Mouse (Mus musculus) forebrain, embryonic 14.5 days (tissue): Measurements from ENCODE around the gene Ecm1. TPM values are rescaled to one million over a fixed set of nuclear protein-coding genes. Genes with fewer than 3 reads are reported as not detected.

Experiments used
- ATAC-seq: fragments of 200-750 bp; cut with Nextera tagmentation; 2 replicates; pipeline ENCODE4 v1.8.0; 2017; ENCODE audit warnings: mild to moderate bottlenecking, moderate library complexity
- DNase-seq: peaks from one replicate; pipeline ENCODE4 v3.0.0-alpha.2; 2015; ENCODE audit warnings: low spot score
- H3K27ac ChIP-seq: fragments of 300-500 bp; sonication (generic); 2 replicates; pipeline ENCODE4 v1.5.1; 2014; ENCODE audit warnings: low read depth, mild to moderate bottlenecking, control low read depth, low read length, moderate library complexity
- H3K27me3 ChIP-seq: fragments of 300-500 bp; sonication (generic); replicated peaks from 2 replicates; pipeline ENCODE4 v1.6.1; 2014; ENCODE audit warnings: low read length, control low read depth, mixed read lengths; ENCODE audit not compliant: control insufficient read depth, insufficient read depth
- H3K36me3 ChIP-seq: fragments of 300-500 bp; sonication (generic); 2 replicates; pipeline ENCODE4 v1.6.1; 2014; ENCODE audit warnings: low read length, control low read depth; ENCODE audit not compliant: control insufficient read depth, insufficient read depth
- H3K4me1 ChIP-seq: fragments of 300-500 bp; sonication (generic); 2 replicates; pipeline ENCODE4 v1.6.1; 2014; ENCODE audit warnings: antibody characterized with exemption, low read length, control low read depth; ENCODE audit not compliant: control insufficient read depth, insufficient read depth
- H3K4me2 ChIP-seq: fragments of 300-500 bp; sonication (generic); 2 replicates; pipeline ENCODE4 v1.6.1; 2014; ENCODE audit warnings: mild to moderate bottlenecking, control low read depth, low read length
- H3K4me3 ChIP-seq: fragments of 300-500 bp; sonication (generic); 2 replicates; pipeline ENCODE4 v1.5.1; 2014; ENCODE audit warnings: low read depth, low read length, control low read depth
- H3K9ac ChIP-seq: fragments of 300-500 bp; sonication (generic); 2 replicates; pipeline ENCODE4 v1.6.1; 2014; ENCODE audit warnings: mild to moderate bottlenecking, low read length, control low read depth, moderate library complexity
- H3K9me3 ChIP-seq: fragments of 300-500 bp; sonication (generic); replicated peaks from 2 replicates; pipeline ENCODE4 v1.6.1; 2016; ENCODE audit warnings: low read length, control low read depth, mixed read lengths; ENCODE audit not compliant: control insufficient read depth
- WGBS: fragments of 180-500 bp; shearing (Covaris S2); extraction: QIAGEN DNeasy Blood & Tissue Kit; methylation state at CpG from one replicate; pipeline ENCODE4 v1.1.7; 2014; 5-methylcytosine and 5-hydroxymethylcytosine counted together
- polyA plus RNA-seq: library from polyadenylated mRNA; unstranded; fragments of >200 nt; fragmentation: Nextera tagmentation; extraction: Ambion mirVana; gene quantifications from 2 replicates; pipeline ENCODE4 v1.2.1, GENCODE M21; 2014

The Ecm1 gene
- polyA plus RNA-seq, 1 experiment from 2014 or later: 6.6 TPM

DNA sequence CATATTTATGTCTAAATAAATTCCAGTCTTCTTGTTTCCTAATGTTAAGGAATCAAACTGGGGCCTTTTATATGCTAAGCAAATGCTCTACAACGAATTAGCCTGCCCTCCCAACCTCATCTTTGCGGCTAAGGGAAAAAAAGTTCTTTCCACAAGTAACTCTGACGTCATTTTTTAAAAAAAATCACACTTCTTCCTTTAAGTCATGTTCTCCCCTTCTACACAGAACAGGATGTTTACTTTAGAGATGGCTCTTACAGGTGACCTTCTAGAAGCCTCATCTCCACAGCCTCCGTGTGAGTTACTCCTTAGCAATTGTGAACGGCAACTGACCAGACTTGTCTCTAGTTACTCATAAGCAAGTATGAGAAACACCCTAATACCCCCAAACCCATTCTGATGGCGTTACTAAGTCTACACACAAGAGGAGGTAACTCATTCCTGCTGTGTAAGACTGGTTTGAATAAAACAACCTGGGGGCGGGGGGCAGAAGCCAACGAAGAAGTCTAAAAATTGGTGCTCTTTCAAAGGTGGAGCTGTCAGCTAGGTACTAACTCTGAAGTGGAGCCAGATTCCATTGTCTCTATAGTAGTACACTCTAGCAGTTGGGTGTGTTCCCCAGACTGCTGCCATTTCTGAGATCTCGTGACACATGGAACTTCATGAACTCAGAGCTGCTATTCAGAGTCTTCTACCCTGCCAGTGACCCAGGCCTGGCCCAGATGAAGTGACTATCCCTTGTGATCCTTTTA lies 19.3 kb upstream of the Ecm1 start:
- H3K4me3 ChIP-seq: no peak overlapping the region
- 60% methylated on average over 9 of the region's 9 CpGs for WGBS
- no peak for DNase-seq
- H3K27ac ChIP-seq: no peak overlapping the region
- no peaks in the 10 kb centered on the region for H3K4me1 ChIP-seq
- H3K27me3 ChIP-seq: no peaks in the 10 kb centered on the region
- H3K9ac ChIP-seq: no peak overlapping the region
- no peaks in the 10 kb centered on the region for H3K9me3 ChIP-seq
- no peak overlapping the region for H3K4me2 ChIP-seq
- peaks cover 7% of the 10 kb centered on the region for H3K36me3 ChIP-seq
- ATAC-seq: no peak

DNA sequence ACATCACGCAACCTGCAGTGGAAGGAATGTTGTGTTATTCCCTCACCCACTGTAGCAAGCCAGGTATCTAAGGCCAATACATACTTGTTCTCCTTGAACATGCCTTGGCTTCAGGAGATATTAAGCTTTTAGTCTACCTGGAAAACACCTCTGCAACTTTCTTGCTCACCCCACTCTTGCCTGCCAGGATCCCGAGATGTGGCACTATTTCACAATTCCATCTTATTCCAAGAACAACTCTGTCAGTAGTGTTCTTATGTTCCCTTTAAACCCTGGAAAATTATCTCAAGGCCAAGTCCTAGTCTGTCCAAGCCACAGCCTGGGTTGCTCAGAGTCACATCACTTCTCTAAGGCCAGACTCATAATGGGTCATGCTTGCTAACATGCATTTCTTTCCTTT lies 17.4 kb upstream of the Ecm1 start:
- peaks cover 10% of the 10 kb centered on the region; the same call in 1 of the 2 replicates for H3K36me3 ChIP-seq
- no peak overlapping the region for H3K4me3 ChIP-seq
- H3K27me3 ChIP-seq: no peaks in the 10 kb centered on the region
- 87% methylated on average over 2 of the region's 2 CpGs for WGBS
- no peak overlapping the region for H3K27ac ChIP-seq
- DNase-seq: no peak
- no peak overlapping the region for H3K9ac ChIP-seq
- ATAC-seq: no peak
- no peaks in the 10 kb centered on the region for H3K4me1 ChIP-seq
- H3K9me3 ChIP-seq: no peaks in the 10 kb centered on the region
- H3K4me2 ChIP-seq: no peak overlapping the region

GRCm38 (mm10) chr3:95754345-95755206 lies 15.2 kb upstream of the Ecm1 start:
- WGBS: under 1% methylated on average over 30 of the region's 30 CpGs
- DNase-seq (peak; percentile 96), ATAC-seq (peak; percentile 100)
- Histone ChIP-seq H3K36me3 (peaks cover 26% of the 10 kb centered on the region), H3K4me1 (no peaks in the 10 kb centered on the region), H3K9me3 (no peaks in the 10 kb centered on the region), H3K4me3 (peak overlapping the region; percentile 72), H3K4me2 (peak overlapping the region; percentile 79), H3K9ac (peak overlapping the region; percentile 81), H3K27ac (peak overlapping the region; percentile 66; the same call in 1 of the 2 replicates), H3K27me3 (no peaks in the 10 kb centered on the region)

- Histone ChIP-seq H3K27me3 (no peaks in the 10 kb centered on the region), H3K9ac (no peak overlapping the region), H3K36me3 (peaks cover 42% of the 10 kb centered on the region), H3K4me3 (no peak overlapping the region), H3K4me2 (no peak overlapping the region), H3K9me3 (no peaks in the 10 kb centered on the region), H3K4me1 (no peaks in the 10 kb centered on the region), H3K27ac (no peak overlapping the region)
- 92% methylated on average over 3 of the region's 3 CpGs for WGBS
- no peak for DNase-seq
- ATAC-seq: no peak
Measured at GRCm38 (mm10) chr3:95752935-95753334, 13.6 kb upstream of the Ecm1 start.

DNA sequence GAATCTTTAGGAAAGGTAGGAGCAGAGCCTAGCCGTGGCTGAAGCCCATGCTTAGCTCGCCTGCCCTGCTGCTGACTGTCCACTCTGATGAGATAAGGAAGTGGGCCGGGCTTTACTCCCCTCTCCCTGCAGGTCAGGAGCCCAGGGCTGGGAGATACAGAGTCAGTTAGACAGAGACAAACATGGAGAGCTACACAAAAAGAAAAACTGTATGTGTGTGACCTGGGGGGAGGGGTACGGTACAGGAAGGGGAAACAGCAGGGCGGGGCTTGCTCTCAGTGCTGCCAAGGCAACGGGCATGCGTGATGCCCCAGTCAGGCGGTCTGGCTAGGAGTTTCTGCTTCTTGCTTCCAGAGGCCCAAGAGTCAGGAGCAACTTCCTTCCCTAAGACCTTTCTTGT lies 1.0 kb upstream of the Ecm1 start:
- WGBS: 87% methylated on average over 7 of the region's 8 CpGs

DNA sequence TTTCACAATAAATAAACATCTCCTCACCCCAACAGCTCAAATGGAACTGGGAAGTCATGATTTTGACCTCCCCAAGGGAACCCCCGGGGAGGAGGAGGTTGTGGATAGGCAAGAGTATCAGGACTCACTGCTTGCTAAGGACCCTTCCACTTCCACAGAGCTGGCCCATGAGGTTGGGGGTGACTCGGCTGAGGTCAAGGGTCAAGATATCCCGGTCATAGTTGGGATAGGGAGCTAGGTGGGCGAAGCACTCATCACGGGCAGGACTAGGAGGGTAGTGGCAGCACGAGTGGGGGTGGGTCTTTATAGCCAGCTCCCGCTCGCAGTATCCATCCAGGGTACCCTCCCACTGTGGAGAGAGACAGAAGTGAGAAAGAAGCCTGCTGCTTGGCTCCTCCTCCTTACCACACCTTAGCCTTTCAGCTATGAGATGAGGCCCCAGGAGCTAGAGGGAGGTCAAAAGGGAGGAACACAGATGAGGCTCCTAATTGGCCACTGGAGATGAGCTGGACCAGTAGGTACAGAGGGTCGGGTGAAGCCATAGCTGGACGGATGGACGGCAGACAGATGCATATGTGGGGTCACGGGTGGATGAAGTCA lies 4.2 kb downstream of the Ecm1 start:
- DNase-seq (no peak), ATAC-seq (no peak)
- peaks cover 25% of the 10 kb centered on the region for H3K36me3 ChIP-seq
- H3K4me2 ChIP-seq: no peak overlapping the region
- H3K9me3 ChIP-seq: no peaks in the 10 kb centered on the region
- H3K9ac ChIP-seq: no peak overlapping the region
- no peaks in the 10 kb centered on the region for H3K4me1 ChIP-seq
- H3K27ac ChIP-seq: no peak overlapping the region
- H3K27me3 ChIP-seq: no peaks in the 10 kb centered on the region
- 93% methylated on average over 12 of the region's 12 CpGs for WGBS
- no peak overlapping the region for H3K4me3 ChIP-seq

More for the DNA sequence above, 1.0 kb upstream of the Ecm1 start:
- Histone ChIP-seq H3K9me3 (no peaks in the 10 kb centered on the region), H3K9ac (no peak overlapping the region), H3K27ac (no peak overlapping the region), H3K4me3 (no peak overlapping the region), H3K4me2 (no peak overlapping the region), H3K4me1 (no peaks in the 10 kb centered on the region), H3K36me3 (peaks cover 62% of the 10 kb centered on the region), H3K27me3 (no peaks in the 10 kb centered on the region)
- DNase-seq (no peak), ATAC-seq (no peak)

DNA sequence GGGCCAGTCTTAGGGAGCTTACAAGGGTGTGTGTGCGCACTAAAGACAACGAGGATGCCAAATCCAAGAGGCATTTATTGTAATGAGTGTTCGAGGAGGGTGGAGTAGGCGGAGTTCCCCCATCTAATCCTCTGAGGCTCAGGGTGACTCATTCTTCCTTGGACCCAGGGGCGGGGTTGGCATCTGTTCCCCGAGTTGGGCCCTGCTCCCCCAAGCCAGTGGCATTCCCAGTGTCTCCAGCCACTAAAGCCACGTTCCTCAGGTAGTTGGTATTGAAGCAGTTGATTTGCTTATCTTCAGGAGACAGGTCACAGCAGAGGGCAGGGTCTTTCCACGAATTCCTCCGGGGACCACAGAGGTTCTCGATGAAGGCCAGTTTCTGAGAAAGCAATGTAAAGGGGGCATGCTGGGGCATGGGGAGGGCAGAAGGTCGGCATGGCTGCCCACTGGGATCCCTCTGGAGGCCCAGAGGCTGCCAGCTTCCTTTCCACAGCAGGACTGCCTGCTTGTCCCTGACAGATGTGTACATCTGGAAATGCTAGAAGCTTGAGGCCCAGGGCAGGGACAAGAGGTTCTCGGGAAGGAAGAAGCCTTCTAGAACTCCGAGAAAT lies 5.2 kb downstream of the Ecm1 start:
- Histone ChIP-seq H3K27ac (no peak overlapping the region), H3K4me3 (no peak overlapping the region), H3K36me3 (peaks cover 15% of the 10 kb centered on the region; the same call in 1 of the 2 replicates), H3K9me3 (no peaks in the 10 kb centered on the region), H3K27me3 (no peaks in the 10 kb centered on the region), H3K4me2 (no peak overlapping the region), H3K9ac (no peak overlapping the region), H3K4me1 (no peaks in the 10 kb centered on the region)
- WGBS: 82% methylated on average over 13 of the region's 13 CpGs
- ATAC-seq (no peak), DNase-seq (no peak)

- Histone ChIP-seq H3K9ac (no peak overlapping the region), H3K27ac (no peak overlapping the region), H3K27me3 (no peaks in the 10 kb centered on the region), H3K4me3 (no peak overlapping the region), H3K4me1 (no peaks in the 10 kb centered on the region), H3K36me3 (peaks cover 14% of the 10 kb centered on the region; the same call in 1 of the 2 replicates), H3K4me2 (no peak overlapping the region), H3K9me3 (no peaks in the 10 kb centered on the region)
- WGBS: 86% methylated on average over 11 of the region's 11 CpGs
- no peak for ATAC-seq
- DNase-seq: no peak
Measured at GRCm38 (mm10) chr3:95732744-95733521, 6.4 kb downstream of the Ecm1 start.
